Mouse (Mus musculus): Measurements from ENCODE around the gene Gm45837.

DNA sequence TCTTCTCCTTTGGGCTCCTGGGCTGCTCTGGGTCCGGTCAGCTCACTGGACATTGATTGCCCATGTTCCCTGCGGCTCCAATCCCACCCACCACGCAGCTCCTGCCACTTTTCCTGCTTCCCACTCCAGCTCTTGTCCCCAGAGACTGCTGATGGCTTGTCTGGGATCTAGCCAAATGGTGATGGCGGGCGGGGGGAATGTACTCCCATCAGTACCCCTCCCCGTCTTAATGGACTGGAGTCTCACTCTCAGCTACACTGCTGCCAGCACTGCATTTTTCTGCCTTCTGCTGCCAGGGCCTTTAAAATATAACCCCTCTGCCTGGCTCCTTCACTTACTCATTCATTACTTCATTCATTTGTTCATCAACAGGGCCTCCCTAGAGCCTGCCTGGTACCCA is 13.3 kb downstream of the Gm45837 start:
- TF ChIP-seq CTCF (IDR thresholded peaks at IDR 0.05; ENCODE audit: low read depth) (no peak), EP300 (IDR thresholded peaks at IDR 0.05; ENCODE audit: low read depth) (no peak)

All from liver, embryonic 14.5 days (tissue).